Mouse (Mus musculus) layer of hippocampus, postnatal 10 days (tissue): Measurements from ENCODE around the gene Upk3b. TPM values are rescaled to one million over a fixed set of nuclear protein-coding genes. Genes with fewer than 3 reads are reported as not detected.
"Not testable (repeated sequence)": the region's sequence is repeated elsewhere in the genome, so short reads cannot be mapped to it uniquely, and the experiment has no call there.

Experiments used
- DNase-seq, 2 experiments: peaks; one replicate each; pipeline ENCODE4 v3.0.0; 2021; ENCODE audit warnings: low spot score in 2 of 2
- total RNA-seq, 2 experiments: library from RNA; stranded (reverse); gene quantifications; 2 replicates each; pipeline ENCODE4 v1.2.3; 2021

The Upk3b gene
- total RNA-seq, 2 experiments from 2014 or later: not detected

DNA sequence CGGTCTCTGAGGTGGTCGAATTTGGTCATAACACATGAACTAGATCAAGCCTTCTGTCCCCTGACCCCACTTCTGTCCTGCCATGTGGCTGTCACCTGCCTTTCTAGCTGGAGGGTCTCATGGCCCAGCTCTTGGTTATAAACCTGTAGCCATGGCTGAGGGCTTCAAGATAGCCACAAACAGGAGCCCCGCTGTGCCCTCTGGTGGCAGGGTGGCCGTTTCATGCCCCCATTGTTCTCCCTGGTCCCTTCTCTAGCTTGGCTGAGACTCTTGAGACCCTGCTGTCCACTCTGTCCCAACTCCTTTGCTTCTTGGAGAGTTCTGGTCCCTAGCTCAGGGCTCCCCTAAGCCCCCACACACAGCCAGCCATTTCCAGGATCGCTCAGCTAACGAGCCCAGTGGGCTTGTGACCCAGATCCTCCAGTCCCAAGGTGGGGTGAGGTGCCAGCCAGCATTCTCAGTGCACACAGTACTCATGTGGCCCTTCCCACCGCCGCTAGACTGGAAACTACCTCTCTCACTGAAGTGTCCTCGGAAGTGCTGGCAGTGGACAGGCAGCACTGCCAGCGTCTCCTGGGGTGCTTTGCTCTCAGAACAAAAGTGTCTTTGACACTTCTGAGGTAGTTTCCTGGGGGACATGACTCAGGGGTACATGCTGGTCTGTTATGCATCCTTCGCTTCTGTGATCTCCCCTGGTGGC is 10.5 kb upstream of the Upk3b start:
- no peak for DNase-seq

DNA sequence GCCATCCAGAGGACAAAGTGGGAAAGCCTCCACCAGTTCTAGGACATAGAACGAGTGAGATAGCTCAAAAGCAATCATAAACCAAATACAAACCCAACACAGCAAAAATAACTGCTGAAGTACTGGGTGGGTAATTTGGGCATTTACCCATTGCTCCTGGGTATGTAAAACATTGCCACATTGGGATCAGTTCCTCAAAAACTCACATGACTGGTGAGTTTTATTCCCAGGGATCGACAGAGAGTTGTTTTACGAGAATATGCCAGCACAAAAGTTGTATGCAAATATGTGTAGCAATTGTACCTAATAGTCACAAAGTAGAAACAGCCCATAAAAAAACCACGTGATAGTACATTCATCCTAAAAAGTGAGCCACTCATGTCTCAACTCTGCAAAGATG is 3.4 kb upstream of the Upk3b start:
- DNase-seq: no peak

DNA sequence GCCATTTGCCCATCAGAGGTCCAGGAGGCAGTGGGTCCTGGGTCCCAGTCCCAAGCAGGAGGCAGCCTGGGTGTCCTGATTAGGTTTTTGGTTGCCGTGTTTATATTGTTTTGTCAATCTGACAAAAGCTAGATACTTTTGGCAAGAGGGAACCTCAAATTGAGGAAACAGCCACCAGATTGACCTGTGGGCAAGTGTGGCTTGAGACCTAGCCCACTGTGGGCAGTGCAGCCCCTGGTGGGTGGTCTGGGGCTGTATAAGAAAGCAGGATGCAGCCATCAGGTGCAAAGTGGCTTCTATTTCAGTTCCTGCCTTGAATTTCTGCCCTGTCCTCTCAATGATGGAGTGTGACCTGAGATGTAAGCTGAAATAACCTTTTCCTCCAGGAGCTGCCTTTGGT is 3.0 kb upstream of the Upk3b start:
- no peak for DNase-seq

DNA sequence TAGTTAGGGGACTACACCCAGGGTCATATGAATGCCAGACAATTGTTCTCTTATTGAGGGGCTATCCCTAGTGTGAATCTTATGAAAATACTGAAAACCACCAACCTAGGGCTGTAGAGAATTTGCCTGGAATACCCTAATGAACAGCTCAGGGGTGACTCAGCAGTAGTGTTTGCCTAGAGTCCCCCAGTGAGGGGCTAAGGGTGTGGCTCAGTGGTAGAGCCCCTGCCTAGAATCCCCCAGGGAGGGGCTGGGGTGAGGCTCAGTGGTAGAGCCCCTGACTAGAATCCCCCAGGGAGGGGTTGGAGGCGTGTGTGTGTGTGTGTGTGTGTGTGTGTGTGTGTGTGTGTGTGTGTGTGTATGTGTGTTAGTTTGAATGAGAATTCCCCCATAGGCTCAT is 1.6 kb upstream of the Upk3b start:
- DNase-seq: no peak

DNA sequence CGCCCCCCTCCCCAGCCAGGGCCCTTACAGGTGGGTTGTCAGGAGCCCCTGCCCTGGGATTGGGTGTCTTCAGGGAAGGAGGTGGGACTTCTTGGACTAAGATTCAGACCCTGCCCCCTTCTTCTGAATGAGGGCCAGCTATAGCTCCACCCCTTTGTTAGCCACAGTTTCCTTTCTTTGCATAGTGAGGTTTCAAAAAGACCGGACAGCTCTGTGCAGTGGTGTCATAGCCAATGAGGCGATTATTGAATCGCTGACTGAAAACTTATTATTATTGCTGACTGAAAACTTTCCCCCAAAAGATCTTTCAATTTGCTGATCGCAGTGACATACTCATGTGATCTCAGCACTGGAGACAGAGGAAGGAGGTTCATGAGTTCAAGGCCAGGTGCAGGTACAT is 1.9 kb downstream of the Upk3b start:
- DNase-seq: no peak

DNA sequence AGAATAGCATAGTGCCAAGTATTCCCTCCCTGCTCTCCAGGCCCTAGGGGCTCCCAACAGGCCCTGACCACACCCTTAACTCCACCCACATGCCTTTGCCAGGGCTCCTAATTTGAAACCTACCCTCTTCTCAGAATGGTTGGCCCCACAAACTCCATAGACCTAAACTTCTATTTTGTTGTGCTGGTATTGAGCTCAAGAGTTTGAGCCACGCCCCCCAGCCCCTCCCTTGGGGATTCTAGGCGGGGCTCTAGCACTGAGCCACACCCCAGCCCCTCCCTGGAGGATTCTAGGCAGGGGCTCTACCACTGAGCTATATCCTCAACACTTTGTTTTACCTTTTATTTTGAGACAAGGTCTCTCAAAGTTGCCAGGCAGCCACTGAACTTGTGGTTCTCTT is 3.0 kb downstream of the Upk3b start:
- no peak for DNase-seq

DNA sequence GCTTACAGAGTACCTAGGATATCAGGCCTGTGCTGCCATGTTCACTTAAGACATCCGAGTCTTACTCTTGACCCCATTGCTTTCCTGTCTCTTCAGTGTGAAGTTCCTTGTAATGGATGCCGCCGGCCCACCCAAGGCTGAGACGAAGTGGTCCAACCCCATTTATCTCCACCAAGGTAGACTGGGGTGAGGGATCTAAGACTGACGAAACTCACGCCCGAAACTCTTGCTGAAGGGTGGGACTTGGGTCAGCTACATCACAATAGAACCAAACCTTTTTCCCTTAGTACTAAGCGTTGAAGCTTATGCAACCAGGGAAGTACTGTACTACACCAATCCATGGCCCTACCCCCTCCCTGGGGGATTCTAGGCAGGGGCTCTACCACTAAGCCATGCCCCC is 3.4 kb downstream of the Upk3b start:
- DNase-seq: no peak

DNA sequence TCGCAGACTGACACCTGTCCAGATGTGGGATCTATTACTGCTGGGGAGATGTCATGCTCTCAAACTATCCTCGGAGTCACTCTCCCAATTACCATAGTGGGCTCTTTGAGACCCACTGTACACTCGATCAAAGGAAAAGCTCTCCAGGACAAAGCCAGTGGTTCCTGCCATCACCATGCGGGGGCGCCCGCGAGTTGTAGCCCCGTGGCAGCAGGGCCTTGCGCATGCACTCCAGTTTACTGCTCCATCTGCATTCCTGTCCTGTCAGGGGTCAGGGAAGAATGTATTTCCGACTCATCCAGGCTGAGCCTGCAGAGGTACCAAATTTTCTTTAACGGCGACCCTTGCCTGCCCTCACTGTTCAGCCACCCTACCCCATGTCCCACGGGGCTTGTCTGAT is 6.6 kb downstream of the Upk3b start:
- peak in 1 of 2 experiments; percentile 41 for DNase-seq

DNA sequence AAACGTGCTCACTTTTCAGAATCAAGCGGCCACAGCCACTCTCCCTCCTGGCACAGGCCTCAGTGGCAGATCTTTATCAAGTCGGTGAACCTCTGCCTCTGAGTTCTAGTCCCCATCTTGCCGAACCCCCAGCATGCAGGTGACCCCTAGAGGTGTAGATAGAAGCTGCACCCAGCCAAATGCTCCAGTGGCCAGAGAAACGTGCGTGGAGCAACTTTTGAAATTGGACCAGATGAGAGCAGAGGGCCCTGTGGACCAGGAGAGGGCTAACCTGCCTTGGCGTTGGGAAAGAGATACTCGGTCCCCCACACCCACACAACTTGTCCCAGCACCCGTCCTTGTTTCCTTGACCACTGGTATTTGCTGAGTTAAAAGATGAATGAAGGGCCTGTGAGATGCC is 7.1 kb downstream of the Upk3b start:
- peak in 1 of 2 experiments; percentile 29 for DNase-seq

DNA sequence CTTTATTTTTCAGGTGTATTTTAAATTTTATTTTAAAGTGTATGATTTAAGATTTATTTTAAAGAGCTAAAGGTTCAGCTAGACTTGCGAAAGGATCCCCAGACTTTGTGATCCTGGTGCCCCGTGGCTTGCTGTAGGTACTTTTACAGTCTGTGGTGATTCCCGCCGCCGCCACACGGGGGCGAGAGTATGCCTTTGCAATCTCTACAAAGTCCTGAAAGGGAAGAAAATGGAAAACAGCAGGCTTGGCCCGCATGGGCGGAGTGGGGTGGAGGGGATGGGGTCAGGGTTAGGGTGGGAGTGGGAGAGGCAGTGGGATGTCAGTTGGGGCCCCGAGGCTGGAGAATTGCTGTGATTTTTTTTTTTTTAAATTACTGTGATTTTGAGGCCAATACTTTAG is 7.7 kb downstream of the Upk3b start:
- peak; percentile 88 to 90 for DNase-seq

DNA sequence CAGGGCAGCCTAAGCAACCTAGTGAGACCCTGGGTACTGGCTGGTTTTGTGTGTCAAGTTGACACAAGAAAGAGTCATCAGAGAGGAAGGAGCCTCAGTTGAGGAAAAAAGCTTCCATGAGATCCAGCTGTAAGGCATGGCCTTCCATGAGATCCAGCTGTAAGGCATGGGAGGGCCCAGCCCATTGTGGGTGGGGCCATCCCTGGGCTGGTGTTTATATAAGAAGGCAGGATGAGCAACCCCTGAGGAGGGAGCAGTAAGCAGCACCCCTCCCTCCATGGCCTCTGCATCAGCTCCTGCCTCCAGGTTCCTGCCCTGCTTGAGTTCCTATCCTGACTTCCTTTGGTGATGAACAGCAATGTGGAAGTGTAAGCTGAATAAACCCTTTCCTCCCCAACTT is 10.2 kb downstream of the Upk3b start:
- not testable (repeated sequence) for DNase-seq

DNA sequence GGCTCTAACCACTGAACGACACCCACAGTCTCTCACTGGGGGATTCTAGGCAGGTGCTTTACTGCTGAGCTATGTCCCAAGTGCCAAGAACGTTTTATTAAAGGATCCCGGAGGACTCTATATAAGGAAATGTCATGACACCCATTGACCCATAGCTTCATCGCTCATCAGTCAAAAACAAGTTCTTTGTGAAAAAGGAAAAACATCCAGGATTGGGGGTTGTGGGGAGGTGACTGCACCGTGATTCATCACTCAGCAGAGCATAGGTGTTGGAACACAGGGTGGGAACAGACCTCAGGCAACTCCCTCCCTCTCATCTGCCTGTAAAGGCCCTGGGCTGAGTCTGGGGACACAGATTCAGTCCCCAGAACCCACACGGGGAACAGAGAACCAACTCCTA is 11.6 kb downstream of the Upk3b start:
- no peak for DNase-seq

DNA sequence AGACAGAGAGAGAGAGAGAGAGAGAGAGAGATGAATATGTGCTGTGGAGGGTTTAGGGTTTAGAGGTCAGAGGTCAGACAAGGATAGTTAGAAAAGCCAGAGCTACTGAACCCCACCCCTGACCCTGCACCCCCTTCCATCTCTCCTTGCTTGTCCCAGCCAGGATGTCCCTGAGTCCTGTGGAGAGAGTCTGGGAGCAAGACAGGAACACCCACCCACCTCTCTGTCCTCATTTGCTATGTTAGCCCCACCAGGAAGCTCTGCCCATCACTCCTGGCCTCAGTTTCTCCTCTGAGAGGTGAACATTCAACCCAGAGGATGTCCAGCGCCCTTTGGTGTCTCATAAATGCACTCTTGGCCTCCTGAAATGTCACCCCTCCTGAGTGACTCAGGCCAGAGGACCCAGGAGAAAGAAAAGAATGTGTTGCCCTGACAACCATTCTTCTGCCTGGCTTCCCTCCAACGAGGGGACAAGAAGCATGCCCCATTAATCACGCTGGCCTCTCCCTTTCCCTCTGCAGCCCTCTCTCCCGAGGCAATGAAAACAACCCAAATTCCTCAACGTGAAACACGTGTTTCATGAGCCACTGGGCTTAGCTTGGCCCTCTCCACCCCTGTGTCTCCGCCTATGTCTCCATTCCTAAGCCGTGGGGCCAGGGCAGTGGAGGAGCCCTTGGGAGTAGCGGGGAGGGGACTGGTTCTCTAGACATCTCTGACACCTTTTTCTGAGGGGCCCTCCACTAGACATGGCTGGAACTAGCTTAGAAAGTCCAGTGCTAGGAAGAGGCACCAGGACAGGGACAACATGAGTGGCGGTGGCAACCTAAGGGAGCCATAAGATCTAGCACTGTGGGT is 13.2 kb downstream of the Upk3b start:
- DNase-seq: peak; percentile 26 to 31

DNA sequence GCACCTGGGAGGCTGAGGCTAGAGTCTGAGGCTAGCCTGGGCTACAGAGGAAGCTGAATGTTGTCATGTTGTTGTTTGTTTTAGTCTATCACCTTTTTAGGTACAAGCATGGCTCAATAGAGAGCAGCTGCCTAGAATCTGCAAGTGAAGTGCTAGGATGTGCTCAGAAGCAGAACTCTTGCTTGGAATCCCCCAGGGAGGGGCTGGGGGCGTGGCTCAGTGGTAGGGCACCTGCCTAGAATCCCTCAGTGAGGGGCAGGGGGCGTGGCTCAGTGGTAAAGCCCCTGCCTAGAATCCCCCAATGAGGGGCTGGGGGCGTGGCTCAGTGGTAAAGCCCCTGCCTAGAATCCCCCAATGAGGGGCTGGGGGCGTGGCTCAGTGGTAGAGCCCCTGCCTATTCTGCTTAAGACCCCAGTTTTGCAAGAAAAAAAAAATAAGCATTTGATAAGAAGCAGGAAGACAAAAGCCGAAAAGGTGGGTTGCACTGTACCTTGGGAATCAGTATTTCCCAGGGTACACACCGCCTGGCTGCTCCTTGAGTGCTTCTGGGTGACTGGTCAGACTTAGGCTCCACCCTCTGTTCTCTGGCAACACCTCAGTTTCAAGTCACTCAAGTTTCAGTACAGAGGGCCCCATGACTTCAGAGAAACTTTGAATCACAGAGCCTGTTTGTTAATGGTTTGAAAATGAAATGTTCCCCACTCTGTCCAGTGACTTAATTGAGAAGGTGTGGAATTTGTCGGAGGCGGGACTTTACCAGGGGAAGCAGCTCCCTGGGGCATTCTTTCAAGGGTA is 14.8 kb downstream of the Upk3b start:
- no peak for DNase-seq

DNA sequence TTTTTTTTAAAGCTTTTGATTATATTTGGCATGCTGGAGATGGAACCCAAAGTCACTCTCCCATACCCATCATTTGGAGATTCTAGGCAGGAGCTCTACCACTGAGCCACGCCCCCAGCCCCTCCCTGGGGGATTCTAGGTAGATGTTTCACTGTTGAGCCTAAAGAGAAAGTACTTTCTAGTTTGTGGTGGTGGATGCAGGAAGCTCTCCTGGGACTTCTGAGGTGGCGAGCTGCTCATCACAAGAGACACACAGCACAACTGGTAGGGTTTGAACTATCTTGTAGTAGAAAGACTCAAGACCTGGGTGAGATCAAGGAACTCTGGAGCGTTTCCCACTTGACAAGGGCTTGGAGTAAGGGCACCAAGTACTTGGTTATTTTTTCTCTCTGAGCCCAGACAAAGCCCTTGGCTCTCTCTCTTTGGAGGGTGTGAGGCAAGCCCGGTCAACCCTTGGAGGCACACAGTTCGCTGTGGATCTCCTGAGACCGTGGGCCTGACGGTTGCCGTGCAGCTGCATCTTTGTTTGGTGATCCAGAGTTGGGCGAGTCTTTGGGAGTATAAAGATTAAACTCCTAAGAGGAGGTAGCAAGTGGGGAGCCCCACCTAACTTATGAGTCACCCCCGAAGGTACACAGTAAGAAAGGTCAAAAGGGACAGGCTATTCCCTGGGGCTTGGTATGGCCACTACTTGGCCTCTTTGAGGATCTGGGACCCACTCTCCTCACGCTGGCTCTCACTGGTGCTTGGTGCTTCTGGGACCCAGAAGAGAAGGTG is 16.2 kb downstream of the Upk3b start, which contains the start of gene Upk3bl:
Gene Upk3bl (plus strand): TSS at position 192 of the 777 bp plus-strand sequence.
- no peak for DNase-seq

DNA sequence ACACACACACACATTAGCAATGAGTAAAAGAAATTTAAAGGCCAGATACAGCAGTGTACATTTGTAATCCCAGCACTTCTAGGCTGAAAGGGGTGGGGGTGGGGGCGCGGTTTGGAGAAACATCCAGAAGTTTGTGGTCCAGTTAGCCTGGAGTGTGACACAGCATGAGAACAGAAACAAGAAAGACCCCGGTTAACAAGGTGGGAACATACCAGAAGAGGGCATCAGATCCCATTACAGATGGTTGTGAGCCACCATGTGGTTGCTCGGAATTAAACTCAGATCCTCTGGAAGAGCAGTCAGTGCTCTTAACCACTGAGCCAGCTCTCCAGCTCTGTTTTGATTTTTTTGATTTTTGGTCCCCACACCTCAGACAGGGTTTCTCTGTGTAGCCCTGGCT is 17.8 kb downstream of the Upk3b start:
- DNase-seq: no peak

DNA sequence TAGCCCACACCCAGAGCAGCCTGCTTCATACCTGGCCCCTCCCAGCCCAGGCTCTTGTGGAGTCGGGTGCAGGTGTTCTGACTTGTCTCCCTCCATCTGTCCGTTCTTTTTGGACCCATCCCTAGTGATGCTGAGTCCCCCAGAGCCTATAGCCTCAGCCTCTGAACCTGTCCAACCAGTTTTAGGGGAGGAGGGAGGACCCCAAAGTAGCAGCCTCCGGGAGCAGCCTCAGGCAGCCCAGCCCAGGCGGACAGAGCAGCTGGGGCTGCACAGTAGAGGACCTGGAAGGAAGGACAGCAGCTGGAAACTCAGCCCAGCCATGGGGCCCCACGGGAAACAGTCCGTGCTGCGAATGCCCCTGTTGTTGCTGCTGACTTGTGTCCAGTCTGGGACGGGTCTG is 18.8 kb downstream of the Upk3b start:
- no peak for DNase-seq

DNA sequence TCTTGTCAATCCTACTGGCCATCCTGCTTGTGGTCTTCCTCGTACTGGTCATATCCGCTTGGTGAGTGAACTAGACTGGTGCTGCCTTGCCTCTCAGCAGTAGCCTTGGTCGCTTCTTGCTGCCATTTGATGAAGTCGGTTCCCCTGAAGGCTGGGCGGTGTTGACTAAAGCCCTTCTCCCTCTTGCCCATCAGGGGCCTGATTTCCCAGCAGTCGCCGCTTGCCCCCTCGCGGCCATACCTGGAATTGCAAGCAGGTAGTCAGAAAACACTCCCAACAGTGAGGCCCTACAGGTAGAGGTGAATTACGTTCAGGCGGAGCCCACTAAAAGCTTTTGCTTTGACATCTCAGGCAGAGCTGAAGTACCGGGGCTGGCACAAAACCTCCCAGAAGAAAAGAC is 23.3 kb downstream of the Upk3b start:
- DNase-seq: peak; percentile 87

DNA sequence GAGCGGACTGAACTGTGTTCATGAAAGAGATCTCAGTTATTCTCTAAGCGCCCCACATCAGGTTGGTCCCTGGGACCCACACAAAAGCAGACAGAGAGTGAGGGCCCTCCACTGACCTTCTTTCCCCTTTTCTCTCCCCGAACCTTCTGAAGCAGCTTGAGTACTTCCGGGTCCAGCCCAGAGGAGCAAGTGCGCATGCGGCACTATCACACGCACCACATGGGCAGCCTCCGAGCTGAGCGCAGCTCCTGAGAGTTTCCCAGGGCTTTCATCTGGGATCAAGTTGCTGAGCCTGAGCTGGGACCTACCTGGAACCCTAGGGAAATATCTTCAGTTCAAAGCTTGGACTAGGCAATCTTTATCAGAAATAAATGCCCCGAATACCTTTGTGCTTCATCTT is 25.6 kb downstream of the Upk3b start:
- DNase-seq: no peak

DNA sequence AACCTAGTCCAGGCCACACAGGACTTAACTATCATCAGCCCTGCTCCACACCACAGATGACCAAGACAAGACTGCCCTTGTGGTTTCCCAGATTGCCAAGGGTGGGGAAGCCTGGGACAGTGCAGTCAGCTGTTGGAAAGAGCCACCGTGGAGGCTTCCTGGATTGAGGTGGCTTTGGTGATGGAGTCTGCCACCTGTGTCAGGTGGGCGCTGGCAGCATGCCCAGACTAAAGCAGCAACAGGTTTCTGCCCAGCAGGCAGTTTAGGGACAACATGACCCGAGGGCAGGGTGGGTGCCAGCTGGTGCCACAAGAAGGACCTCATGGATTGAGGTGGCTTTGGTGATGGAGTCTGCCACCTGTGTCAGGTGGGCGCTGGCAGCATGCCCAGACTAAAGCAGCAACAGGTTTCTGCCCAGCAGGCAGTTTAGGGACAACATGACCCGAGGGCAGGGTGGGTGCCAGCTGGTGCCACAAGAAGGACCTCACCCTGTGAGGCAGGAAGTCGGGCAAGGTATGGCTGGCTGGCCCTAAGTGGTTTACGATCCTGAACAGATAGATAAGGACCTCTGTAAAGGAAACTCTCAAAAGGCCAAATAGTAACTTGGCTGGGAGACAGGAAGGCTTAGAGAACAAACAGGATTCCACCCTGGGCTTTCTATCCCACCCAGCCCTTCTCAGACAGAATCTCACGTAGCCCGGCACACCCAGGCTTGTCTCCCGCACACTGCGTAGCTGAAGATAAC is 28.3 kb downstream of the Upk3b start:
- not testable (repeated sequence) for DNase-seq
